In the genomic region with DNA sequence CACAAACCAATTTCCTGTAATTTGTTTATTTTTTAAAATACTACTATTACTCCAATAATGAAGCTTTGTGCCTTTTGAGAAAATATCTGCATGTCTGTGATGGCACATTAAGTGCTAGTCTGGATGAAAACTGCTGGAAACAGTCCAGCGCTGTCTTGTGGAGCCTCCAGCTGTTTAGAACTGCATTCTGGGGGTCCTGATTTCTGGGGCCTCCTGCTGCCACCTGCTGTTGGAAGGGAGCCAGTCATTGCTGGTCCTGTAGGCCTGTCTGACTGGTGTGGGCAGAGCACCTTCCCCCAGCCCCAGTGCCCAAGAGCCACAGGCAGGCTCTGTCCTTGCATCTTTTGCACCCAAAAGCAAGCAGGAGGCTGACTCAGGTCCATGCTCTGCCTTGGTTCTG, we compare ENCODE assay signal across 10 mouse cellular contexts.
DNase-seq lines count a peak whose midpoint lies in the region; ATAC-seq and TF ChIP-seq lines count a peak whose summit lies in the region.
"Had no signal": no experiment of that assay in that cellular context is flagged by ENCODE, and none has a peak within 500 bp of the region (broad histone marks: within the 10 kb centered on the region; RNA-seq: fewer than 3 reads in every experiment).

No protein-coding gene starts in this region.

- no peak overlapping the region for H3K4me2 ChIP-seq in forebrain, embryonic 13.5 days
- H3K4me2 ChIP-seq in forebrain, embryonic 12.5 days: no peak overlapping the region
- no peak overlapping the region for H3K4me2 ChIP-seq in hindbrain, embryonic 12.5 days (replicated peaks)
- H3K4me2 ChIP-seq: heart, embryonic 11.5 days; liver, embryonic 13.5 days had no signal

- H3K27ac ChIP-seq in forebrain, embryonic 13.5 days: no peak overlapping the region; the same call in 1 of the 2 replicates
- no peak overlapping the region for H3K27ac ChIP-seq in forebrain, embryonic 12.5 days
- no peak overlapping the region for H3K27ac ChIP-seq in hindbrain, embryonic 12.5 days
- no peak overlapping the region for H3K27ac ChIP-seq in thymus, adult 2 months (ENCODE audit: control insufficient read depth, insufficient read depth, low read length)
- H3K27ac ChIP-seq: liver, embryonic 13.5 days had no signal

- DNase-seq in thymus, postnatal 4 days: peak; percentile 9
- DNase-seq in thymus, postnatal 0 days (ENCODE audit: low spot score): no peak
- DNase-seq in natural killer cell, adult 2 months (ENCODE audit: low spot score in 2 of 2): no peak
- no peak for DNase-seq in kidney, postnatal 14 days
- DNase-seq in thymus, adult 2 months: no peak
- DNase-seq: liver, embryonic 13.5 days had no signal

- 52% methylated on average over 1 of the region's 1 CpGs for WGBS in forebrain, embryonic 13.5 days
- WGBS in forebrain, embryonic 12.5 days: 54% methylated on average over 1 of the region's 1 CpGs
- WGBS in hindbrain, embryonic 12.5 days: 58% methylated on average over 1 of the region's 1 CpGs
- 77% methylated on average over 1 of the region's 1 CpGs for WGBS in thymus, adult 2 months

- no peak overlapping the region for H3K9ac ChIP-seq in forebrain, embryonic 13.5 days
- H3K9ac ChIP-seq in forebrain, embryonic 12.5 days: no peak overlapping the region
- no peak overlapping the region for H3K9ac ChIP-seq in hindbrain, embryonic 12.5 days
- H3K9ac ChIP-seq: liver, embryonic 13.5 days had no signal

- TF ChIP-seq CTCF in thymus, adult 2 months (IDR thresholded peaks at IDR 0.05; ENCODE audit: borderline replicate concordance, control insufficient read depth, extremely low read depth, insufficient read depth, low read length, poor library complexity): no peak

- ATAC-seq in forebrain, embryonic 13.5 days: peak; percentile 83
- ATAC-seq in forebrain, embryonic 12.5 days (ENCODE audit: low FRiP score): no peak
- peak; percentile 63; the same call in 1 of the 2 replicates for ATAC-seq in hindbrain, embryonic 12.5 days (ENCODE audit: low FRiP score)

- H3K4me1 ChIP-seq in forebrain, embryonic 13.5 days: peaks cover 4% of the 10 kb centered on the region
- no peaks in the 10 kb centered on the region for H3K4me1 ChIP-seq in forebrain, embryonic 12.5 days
- H3K4me1 ChIP-seq in hindbrain, embryonic 12.5 days: no peaks in the 10 kb centered on the region
- H3K4me1 ChIP-seq in thymus, adult 2 months (replicated peaks; ENCODE audit: control insufficient read depth, insufficient read depth, low read length): no peaks in the 10 kb centered on the region
- H3K4me1 ChIP-seq: liver, embryonic 13.5 days had no signal

- no peak for TF ChIP-seq POLR2A in thymus, adult 2 months (IDR thresholded peaks at IDR 0.05; ENCODE audit: control insufficient read depth, extremely low read depth, insufficient read depth, low read length, poor library complexity)

- no peaks in the 10 kb centered on the region for H3K27me3 ChIP-seq in forebrain, embryonic 13.5 days
- no peaks in the 10 kb centered on the region for H3K27me3 ChIP-seq in forebrain, embryonic 12.5 days
- no peaks in the 10 kb centered on the region for H3K27me3 ChIP-seq in hindbrain, embryonic 12.5 days
- H3K27me3 ChIP-seq in thymus, adult 2 months (ENCODE audit: control insufficient read depth, insufficient read depth, low read length): no peaks in the 10 kb centered on the region
- H3K27me3 ChIP-seq: liver, embryonic 13.5 days had no signal

- no peaks in the 10 kb centered on the region for H3K9me3 ChIP-seq in forebrain, embryonic 13.5 days (replicated peaks)
- H3K9me3 ChIP-seq in forebrain, embryonic 12.5 days: no peaks in the 10 kb centered on the region
- no peaks in the 10 kb centered on the region for H3K9me3 ChIP-seq in hindbrain, embryonic 12.5 days (replicated peaks)
- H3K9me3 ChIP-seq: liver, embryonic 13.5 days had no signal

- H3K36me3 ChIP-seq in forebrain, embryonic 13.5 days (ENCODE audit: poor library complexity, severe bottlenecking): no peaks in the 10 kb centered on the region
- H3K36me3 ChIP-seq in forebrain, embryonic 12.5 days (replicated peaks): no peaks in the 10 kb centered on the region
- no peaks in the 10 kb centered on the region for H3K36me3 ChIP-seq in hindbrain, embryonic 12.5 days
- no peaks in the 10 kb centered on the region for H3K36me3 ChIP-seq in thymus, adult 2 months (ENCODE audit: control insufficient read depth, insufficient read depth, low read length)
- H3K36me3 ChIP-seq: liver, embryonic 13.5 days had no signal

- H3K4me3 ChIP-seq in forebrain, embryonic 13.5 days: no peak overlapping the region
- H3K4me3 ChIP-seq in forebrain, embryonic 12.5 days (replicated peaks): no peak overlapping the region
- no peak overlapping the region for H3K4me3 ChIP-seq in hindbrain, embryonic 12.5 days
- H3K4me3 ChIP-seq in thymus, adult 2 months (ENCODE audit: control insufficient read depth, insufficient read depth, low read length): no peak overlapping the region
- H3K4me3 ChIP-seq: liver, embryonic 13.5 days had no signal
